Mouse (Mus musculus) intestine, postnatal 0 days (tissue): ENCODE data around the gene Tmem198. TPM values are rescaled to one million over a fixed set of nuclear protein-coding genes. Genes with fewer than 3 reads are reported as not detected.
A peak's percentile ranks its signal among the peaks of the same experiment; 100 is the strongest.

ENCODE experiments used
- ATAC-seq: fragments of 200-750 bp; cut with Nextera tagmentation; 2 replicates; pipeline ENCODE4 v1.8.0; 2017; ENCODE audit warnings: mild to moderate bottlenecking, moderate TSS enrichment, moderate library complexity
- H3K27ac ChIP-seq: fragments of 300-500 bp; sonication (generic); 2 replicates; pipeline ENCODE4 v1.5.1; 2014; ENCODE audit warnings: mild to moderate bottlenecking, low read depth, low read length, moderate library complexity
- H3K27me3 ChIP-seq: fragments of 300-500 bp; sonication (generic); replicated peaks from 2 replicates; pipeline ENCODE4 v1.6.1; 2014; ENCODE audit warnings: low read length, mixed read lengths; ENCODE audit not compliant: control insufficient read depth, insufficient read depth
- H3K36me3 ChIP-seq: fragments of 300-500 bp; sonication (generic); 2 replicates; pipeline ENCODE4 v1.6.1; 2014; ENCODE audit warnings: mild to moderate bottlenecking, moderate library complexity; ENCODE audit not compliant: control insufficient read depth, insufficient read depth
- H3K4me1 ChIP-seq: fragments of 300-500 bp; sonication (generic); replicated peaks from 2 replicates; pipeline ENCODE4 v1.6.1; 2014; ENCODE audit warnings: antibody characterized with exemption, low read length, mixed read lengths; ENCODE audit not compliant: control insufficient read depth, insufficient read depth
- H3K4me2 ChIP-seq: fragments of 300-500 bp; sonication (generic); replicated peaks from 2 replicates; pipeline ENCODE4 v1.6.1; 2014; ENCODE audit warnings: low read depth, mild to moderate bottlenecking, moderate library complexity
- H3K4me3 ChIP-seq: fragments of 300-500 bp; sonication (generic); 2 replicates; pipeline ENCODE4 v1.5.1; 2014; ENCODE audit warnings: low read depth, low read length
- H3K9ac ChIP-seq: fragments of 300-500 bp; sonication (generic); 2 replicates; pipeline ENCODE4 v1.6.1; 2014; ENCODE audit warnings: mild to moderate bottlenecking, low read depth, low read length
- H3K9me3 ChIP-seq: fragments of 300-500 bp; sonication (generic); 2 replicates; pipeline ENCODE4 v1.6.1; 2016; ENCODE audit warnings: mixed run types; ENCODE audit not compliant: control insufficient read depth
- CTCF ChIP-seq: sonication (generic); IDR thresholded peaks from 2 replicates; pipeline ENCODE4 v1.5.1; 2016; ENCODE audit warnings: low read depth, mild to moderate bottlenecking, control low read depth, antibody characterized with exemption, moderate library complexity
- WGBS: fragments of 180-500 bp; shearing (Covaris S2); extraction: QIAGEN DNeasy Blood & Tissue Kit; methylation state at CpG from one replicate; pipeline ENCODE4 v1.1.7; 2014; 5-methylcytosine and 5-hydroxymethylcytosine counted together
- polyA plus RNA-seq: library from polyadenylated mRNA; unstranded; fragments of >200 nt; fragmentation: Nextera tagmentation; extraction: Ambion mirVana; gene quantifications from 2 replicates; pipeline ENCODE4 v1.2.1, GENCODE M21; 2015

Gene Tmem198
- polyA plus RNA-seq, 1 experiment from 2014 or later, result 1.3 TPM

- Histone ChIP-seq H3K36me3 (peaks cover 35% of the 10 kb centered on the region; the same call in 1 of the 2 replicates), H3K9ac (0 out of 2 replicates have a peak overlapping the region, but pooled peaks have one; percentile 91), H3K9me3 (no peaks in the 10 kb centered on the region), H3K4me2 (peak overlapping the region; percentile 98), H3K4me3 (peak overlapping the region; percentile 78), H3K27me3 (no peaks in the 10 kb centered on the region), H3K4me1 (no peaks in the 10 kb centered on the region; the same call in 1 of the 2 replicates), H3K27ac (no peak overlapping the region)
- no peak for ATAC-seq
- TF ChIP-seq CTCF, result no peak
- WGBS, result 52% methylated on average over 9 of the region's 9 CpGs
These were observed 25.1 kb downstream of the Tmem198 start for GRCm38 (mm10) chr1:75504256-75505045.

- H3K4me3 ChIP-seq, result peak overlapping the region; percentile 78
- under 1% methylated on average over 80 of the region's 84 CpGs for WGBS
- peak overlapping the region; percentile 90 for H3K27ac ChIP-seq
These were observed 26.0 kb downstream of the Tmem198 start for GRCm38 (mm10) chr1:75505159-75505955.

GRCm38 (mm10) chr1:75505956-75506831, 26.9 kb downstream of the Tmem198 start, which contains the start of gene Obsl1:
Gene Obsl1, minus strand, starts transcription at chr1:75506452.
- H3K4me1 ChIP-seq, result no peaks in the 10 kb centered on the region; the same call in 1 of the 2 replicates
- WGBS, result under 1% methylated on average over 61 of the region's 65 CpGs
- peak within 1 kb of the TSS; percentile 90 for H3K27ac ChIP-seq
- peak within 1 kb of the TSS; percentile 98 for H3K4me2 ChIP-seq
- ATAC-seq, result peak; percentile 57; the same call in 1 of the 2 replicates
- no peaks in the 10 kb centered on the region for H3K9me3 ChIP-seq
- TF ChIP-seq CTCF, result no peak
- H3K36me3 ChIP-seq, result peaks cover 24% of the 10 kb centered on the region; the same call in 1 of the 2 replicates
- H3K27me3 ChIP-seq, result no peaks in the 10 kb centered on the region
- H3K9ac ChIP-seq, result peak within 1 kb of the TSS; percentile 91
- H3K4me3 ChIP-seq, result peak within 1 kb of the TSS; percentile 78

More at GRCm38 (mm10) chr1:75505159-75505955, 26.0 kb downstream of the Tmem198 start:
- peak overlapping the region; percentile 98 for H3K4me2 ChIP-seq
- ATAC-seq, result peak; percentile 69
- TF ChIP-seq CTCF, result no peak
- H3K4me1 ChIP-seq, result no peaks in the 10 kb centered on the region; the same call in 1 of the 2 replicates
- peak overlapping the region; percentile 91 for H3K9ac ChIP-seq
- no peaks in the 10 kb centered on the region for H3K9me3 ChIP-seq
- H3K36me3 ChIP-seq, result peaks cover 29% of the 10 kb centered on the region; the same call in 1 of the 2 replicates
- H3K27me3 ChIP-seq, result no peaks in the 10 kb centered on the region

GRCm38 (mm10) chr1:75507006-75507405, 27.7 kb downstream of the Tmem198 start, which contains the start of gene Inha:
Gene Inha, plus strand, starts transcription at chr1:75507077.
- 55% methylated on average over 10 of the region's 10 CpGs for WGBS
- H3K36me3 ChIP-seq, result peaks cover 17% of the 10 kb centered on the region; the same call in 1 of the 2 replicates
- TF ChIP-seq CTCF, result no peak
- H3K27me3 ChIP-seq, result no peaks in the 10 kb centered on the region
- H3K9ac ChIP-seq, result peak within 1 kb of the TSS; percentile 91
- peak within 1 kb of the TSS; percentile 78 for H3K4me3 ChIP-seq
- H3K4me1 ChIP-seq, result no peaks in the 10 kb centered on the region; the same call in 1 of the 2 replicates
- H3K27ac ChIP-seq, result peak within 1 kb of the TSS; percentile 90
- H3K4me2 ChIP-seq, result peak within 1 kb of the TSS; percentile 98
- H3K9me3 ChIP-seq, result no peaks in the 10 kb centered on the region
- no peak for ATAC-seq

GRCm38 (mm10) chr1:75509586-75509985, 30.3 kb downstream of the Tmem198 start:
- H3K36me3 ChIP-seq, result no peaks in the 10 kb centered on the region
- H3K9ac ChIP-seq, result no peak overlapping the region
- no peaks in the 10 kb centered on the region for H3K27me3 ChIP-seq
- no peak overlapping the region for H3K27ac ChIP-seq
- H3K4me3 ChIP-seq, result no peak overlapping the region
- H3K4me1 ChIP-seq, result no peaks in the 10 kb centered on the region; the same call in 1 of the 2 replicates
- WGBS, result 57% methylated on average over 20 of the region's 20 CpGs
- no peaks in the 10 kb centered on the region for H3K9me3 ChIP-seq
- no peak overlapping the region for H3K4me2 ChIP-seq
- no peak for TF ChIP-seq CTCF
- ATAC-seq, result no peak
